Comparison of ENCODE assay signal across 11 mouse cellular contexts in the genomic region with DNA sequence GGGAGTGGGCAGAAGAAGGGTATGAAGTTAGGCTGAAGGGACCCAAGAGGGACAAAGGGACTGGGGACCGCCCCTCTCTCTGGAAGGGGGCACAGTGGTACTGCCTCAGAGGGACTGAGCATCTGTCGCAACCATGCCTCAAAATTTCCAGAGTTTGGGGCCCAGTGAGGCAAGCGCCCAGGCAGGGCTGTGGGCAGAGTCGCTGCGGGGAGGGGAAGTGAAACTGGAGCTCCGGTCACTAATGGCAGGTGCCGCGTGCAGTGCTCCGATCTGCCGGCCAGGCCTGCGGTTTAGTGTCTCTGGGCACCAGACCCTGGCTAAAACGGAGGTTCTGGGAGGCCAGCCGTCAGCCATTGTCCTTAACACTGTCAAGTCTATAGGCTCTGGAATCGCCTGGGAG.
DNase-seq lines count a peak whose midpoint lies in the region; ATAC-seq and TF ChIP-seq lines count a peak whose summit lies in the region.
"Had no signal": no experiment of that assay in that cellular context is flagged by ENCODE, and none has a peak within 500 bp of the region (broad histone marks: within the 10 kb centered on the region; RNA-seq: fewer than 3 reads in every experiment).

No protein-coding gene starts in this region.

- peak overlapping the region; percentile 54; the same call in 1 of the 2 replicates for H3K27ac ChIP-seq in hindbrain, embryonic 10.5 days
- no peak overlapping the region for H3K27ac ChIP-seq in hindbrain, embryonic 16.5 days (ENCODE audit: low read depth, low read length)
- H3K27ac ChIP-seq in bone marrow macrophage, adult 2 months (ENCODE audit: insufficient read depth, low read depth, low read length) = peak overlapping the region; percentile 94
- no peak overlapping the region for H3K27ac ChIP-seq in liver, embryonic 16.5 days (ENCODE audit: low read length)
- H3K27ac ChIP-seq: embryonic facial prominence, embryonic 13.5 days; neural tube, embryonic 13.5 days had no signal

- no peak overlapping the region for H3K9ac ChIP-seq in hindbrain, embryonic 16.5 days (ENCODE audit: low read depth, low read length)
- no peak overlapping the region for H3K9ac ChIP-seq in liver, embryonic 16.5 days (ENCODE audit: low read depth, low read length)
- H3K9ac ChIP-seq: embryonic facial prominence, embryonic 13.5 days; neural tube, embryonic 13.5 days had no signal

- ATAC-seq in hindbrain, embryonic 16.5 days = no peak
- peak; percentile 25; the same call in 1 of the 2 replicates for ATAC-seq in liver, embryonic 16.5 days (ENCODE audit: low read depth)
- ATAC-seq: intestine, postnatal 0 days had no signal

- peaks cover 95% of the 10 kb centered on the region for H3K36me3 ChIP-seq in hindbrain, embryonic 10.5 days
- peaks cover 58% of the 10 kb centered on the region for H3K36me3 ChIP-seq in hindbrain, embryonic 16.5 days (ENCODE audit: control insufficient read depth, insufficient read depth, low read length)
- peaks cover 16% of the 10 kb centered on the region for H3K36me3 ChIP-seq in liver, embryonic 16.5 days (ENCODE audit: control insufficient read depth, insufficient read depth)

- peaks cover 22% of the 10 kb centered on the region for H3K9me3 ChIP-seq in hindbrain, embryonic 10.5 days
- H3K9me3 ChIP-seq in hindbrain, embryonic 16.5 days (ENCODE audit: control insufficient read depth, low read length) = peaks cover 7% of the 10 kb centered on the region; the same call in 1 of the 2 replicates
- no peaks in the 10 kb centered on the region; the same call in 1 of the 2 replicates for H3K9me3 ChIP-seq in liver, embryonic 16.5 days (replicated peaks; ENCODE audit: control insufficient read depth, low read length)
- H3K9me3 ChIP-seq: embryonic facial prominence, embryonic 13.5 days had no signal

- no peak for TF ChIP-seq CTCF in bone marrow macrophage, adult 2 months (IDR thresholded peaks at IDR 0.05; ENCODE audit: low read depth, low read length)

- TF ChIP-seq POLR2A in bone marrow macrophage, adult 2 months (IDR thresholded peaks at IDR 0.05; ENCODE audit: borderline replicate concordance, low read depth, low read length) = no peak

- 0 out of 2 replicates have a peak, but pooled peaks cover 4% of the 10 kb centered on the region for H3K4me1 ChIP-seq in hindbrain, embryonic 10.5 days (replicated peaks)
- no peaks in the 10 kb centered on the region for H3K4me1 ChIP-seq in hindbrain, embryonic 16.5 days (ENCODE audit: control insufficient read depth, insufficient read depth, low read depth, low read length)
- peaks cover 56% of the 10 kb centered on the region for H3K4me1 ChIP-seq in bone marrow macrophage, adult 2 months (ENCODE audit: control insufficient read depth, insufficient read depth, low read length)
- H3K4me1 ChIP-seq in liver, embryonic 16.5 days (ENCODE audit: control insufficient read depth, low read depth, low read length) = peaks cover 6% of the 10 kb centered on the region; the same call in 1 of the 2 replicates
- H3K4me1 ChIP-seq: embryonic facial prominence, embryonic 13.5 days had no signal

- WGBS in hindbrain, embryonic 10.5 days = 89% methylated on average over 14 of the region's 14 CpGs
- 93% methylated on average over 14 of the region's 14 CpGs for WGBS in hindbrain, embryonic 16.5 days
- WGBS in liver, embryonic 16.5 days (ENCODE audit: insufficient replicate concordance) = 67% methylated on average over 14 of the region's 14 CpGs

- no peak overlapping the region for H3K4me2 ChIP-seq in hindbrain, embryonic 16.5 days (ENCODE audit: low read length)
- H3K4me2 ChIP-seq in liver, embryonic 16.5 days (ENCODE audit: low read depth, low read length) = no peak overlapping the region
- H3K4me2 ChIP-seq: embryonic facial prominence, embryonic 13.5 days; neural tube, embryonic 13.5 days had no signal

- no peak for DNase-seq in hindbrain, embryonic 10.5 days (ENCODE audit: low spot score)
- peak; percentile 11 for DNase-seq in spleen, adult 12 weeks (ENCODE audit: low spot score)
- no peak for DNase-seq in urinary bladder, postnatal 14 days (ENCODE audit: low spot score)
- DNase-seq in yolk sac, embryonic 10.5 days (ENCODE audit: low spot score) = no peak
- DNase-seq in frontal cortex, adult 2 months (ENCODE audit: extremely low spot score in 1 of 2, low spot score in 1 of 2) = no peak

- no peaks in the 10 kb centered on the region for H3K27me3 ChIP-seq in hindbrain, embryonic 10.5 days (ENCODE audit: insufficient read depth, poor library complexity, severe bottlenecking)
- no peaks in the 10 kb centered on the region for H3K27me3 ChIP-seq in hindbrain, embryonic 16.5 days (replicated peaks; ENCODE audit: control insufficient read depth, insufficient read depth, low read length)
- H3K27me3 ChIP-seq in liver, embryonic 16.5 days (ENCODE audit: control insufficient read depth, insufficient read depth, low read depth, low read length) = no peaks in the 10 kb centered on the region
- H3K27me3 ChIP-seq: embryonic facial prominence, embryonic 13.5 days; neural tube, embryonic 13.5 days had no signal

- no peak overlapping the region for H3K4me3 ChIP-seq in hindbrain, embryonic 10.5 days
- H3K4me3 ChIP-seq in hindbrain, embryonic 16.5 days (ENCODE audit: low read length) = no peak overlapping the region
- no peak overlapping the region for H3K4me3 ChIP-seq in bone marrow macrophage, adult 2 months (ENCODE audit: insufficient read depth, low read length)
- H3K4me3 ChIP-seq in liver, embryonic 16.5 days (ENCODE audit: low read depth, low read length) = no peak overlapping the region
- H3K4me3 ChIP-seq: embryonic facial prominence, embryonic 13.5 days; neural tube, embryonic 13.5 days had no signal

Comparison
In these comparisons a context has a peak if more than half of its experiments do, and no peak if none do; other contexts are left out.
1. H3K27ac ChIP-seq: peak in hindbrain, embryonic 10.5 days (single experiment) and bone marrow macrophage, adult 2 months (single experiment); none in hindbrain, embryonic 16.5 days (single experiment) and liver, embryonic 16.5 days (single experiment).